Mouse (Mus musculus): ENCODE measurements at regions not wholly inside any gene's neighbourhood (a gene's known extent, or its start where the extent isn't known, plus 50 kb on each side); places are given as distances from the start of the nearest gene placed in this dataset.

GRCm38 (mm10) chr8:35123196-35123621 is 642.4 kb upstream of the Gm19410 start:
- TF ChIP-seq RCOR1 (IDR thresholded peaks at IDR 0.05; ENCODE audit: low read depth, low read length) = no peak
- TF ChIP-seq CTCF (IDR thresholded peaks at IDR 0.05 in 2 of 3, conservative IDR thresholded peaks at IDR 0.05 in 1 of 3; ENCODE audit: control insufficient read depth in 1 of 3, insufficient read depth in 1 of 3, low read depth in 2 of 3, low read length in 3 of 3, poor library complexity in 1 of 3, severe bottlenecking in 1 of 3) = no peak
- TF ChIP-seq MEF2A (IDR thresholded peaks at IDR 0.05; ENCODE audit: extremely low read depth, insufficient replicate concordance, low read depth, low read length, poor library complexity, severe bottlenecking) = no peak
- TF ChIP-seq UBTF (IDR thresholded peaks at IDR 0.05; ENCODE audit: borderline replicate concordance, insufficient read depth, low read depth, low read length) = no peak
- TF ChIP-seq POLR2AphosphoS2 (IDR thresholded peaks at IDR 0.05; ENCODE audit: low read length) = no peak
- no peak for TF ChIP-seq POLR2A (IDR thresholded peaks at IDR 0.05; ENCODE audit: control insufficient read depth in 1 of 2, insufficient read depth in 1 of 2, low read depth in 1 of 2, low read length in 2 of 2, poor library complexity in 1 of 2)
